Mouse (Mus musculus) neural tube, embryonic 12.5 days (tissue): ENCODE measurements around the gene Mrpl49. TPM values are rescaled to one million over a fixed set of nuclear protein-coding genes. Genes with fewer than 3 reads are reported as not detected.
A peak's percentile ranks its signal among the peaks of the same experiment; 100 is the strongest.

Experiments used
- ATAC-seq: fragments of 200-750 bp; cut with Nextera tagmentation; 2 replicates; pipeline ENCODE4 v1.8.0; 2017; ENCODE audit warnings: low read depth, mild to moderate bottlenecking, moderate TSS enrichment, moderate library complexity; ENCODE audit not compliant: low FRiP score
- H3K27ac ChIP-seq: fragments of 300-500 bp; sonication (generic); 2 replicates; pipeline ENCODE4 v1.5.1; 2016
- H3K27me3 ChIP-seq: fragments of 300-500 bp; sonication (generic); replicated peaks from 2 replicates; pipeline ENCODE4 v1.6.1; 2016; ENCODE audit warnings: mild to moderate bottlenecking
- H3K36me3 ChIP-seq: fragments of 300-500 bp; sonication (generic); 2 replicates; pipeline ENCODE4 v1.6.1; 2016; ENCODE audit warnings: mild to moderate bottlenecking
- H3K4me1 ChIP-seq: fragments of 300-500 bp; sonication (generic); 2 replicates; pipeline ENCODE4 v1.6.1; 2016
- H3K4me2 ChIP-seq: fragments of 300-500 bp; sonication (generic); replicated peaks from 2 replicates; pipeline ENCODE4 v1.6.1; 2016; ENCODE audit warnings: mild to moderate bottlenecking
- H3K4me3 ChIP-seq: fragments of 300-500 bp; sonication (generic); 2 replicates; pipeline ENCODE4 v1.5.1; 2016
- H3K9ac ChIP-seq: fragments of 300-500 bp; sonication (generic); 2 replicates; pipeline ENCODE4 v1.6.1; 2016; ENCODE audit warnings: mild to moderate bottlenecking
- H3K9me3 ChIP-seq: fragments of 300-500 bp; sonication (generic); 2 replicates; pipeline ENCODE4 v1.6.1; 2016; ENCODE audit warnings: mild to moderate bottlenecking
- WGBS: fragments of 180-500 bp; shearing (Covaris S2); methylation state at CpG from one replicate; pipeline ENCODE4 v1.1.7; 2016; 5-methylcytosine and 5-hydroxymethylcytosine counted together
- polyA plus RNA-seq: library from polyadenylated mRNA; unstranded; fragments of >200 nt; fragmentation: Nextera tagmentation; extraction: Ambion mirVana; gene quantifications from 2 replicates; pipeline ENCODE4 v1.2.1, GENCODE M21; 2016

Mrpl49 gene
- polyA plus RNA-seq, 1 experiment from 2014 or later = 68.6 TPM

GRCm38 (mm10) chr19:6023930-6024329 lies 33.7 kb downstream of the Mrpl49 start:
- H3K27ac ChIP-seq = no peak overlapping the region
- no peak overlapping the region for H3K9ac ChIP-seq
- no peaks in the 10 kb centered on the region for H3K36me3 ChIP-seq
- H3K4me2 ChIP-seq = no peak overlapping the region
- H3K27me3 ChIP-seq = no peaks in the 10 kb centered on the region
- H3K9me3 ChIP-seq = no peaks in the 10 kb centered on the region
- ATAC-seq = no peak
- H3K4me1 ChIP-seq = no peaks in the 10 kb centered on the region
- WGBS = 87% methylated on average over 7 of the region's 7 CpGs
- no peak overlapping the region for H3K4me3 ChIP-seq

GRCm38 (mm10) chr19:6023059-6023458 lies 34.5 kb downstream of the Mrpl49 start:
- Histone ChIP-seq H3K27me3 (no peaks in the 10 kb centered on the region), H3K36me3 (no peaks in the 10 kb centered on the region), H3K4me3 (no peak overlapping the region), H3K9me3 (no peaks in the 10 kb centered on the region), H3K27ac (no peak overlapping the region), H3K9ac (no peak overlapping the region), H3K4me2 (no peak overlapping the region), H3K4me1 (no peaks in the 10 kb centered on the region)
- ATAC-seq = no peak
- WGBS = 71% methylated on average over 8 of the region's 8 CpGs

- no peak for ATAC-seq
- H3K9me3 ChIP-seq = no peaks in the 10 kb centered on the region
- no peak overlapping the region for H3K4me2 ChIP-seq
- WGBS = 58% methylated on average over 3 of the region's 3 CpGs
- no peak overlapping the region for H3K9ac ChIP-seq
- no peaks in the 10 kb centered on the region for H3K36me3 ChIP-seq
- H3K27me3 ChIP-seq = peaks cover 21% of the 10 kb centered on the region
- peaks cover 8% of the 10 kb centered on the region for H3K4me1 ChIP-seq
- no peak overlapping the region for H3K4me3 ChIP-seq
- H3K27ac ChIP-seq = no peak overlapping the region
These were observed 37.3 kb downstream of the Mrpl49 start for GRCm38 (mm10) chr19:6020276-6020675.

GRCm38 (mm10) chr19:6018142-6019089 lies 39.2 kb downstream of the Mrpl49 start:
- Histone ChIP-seq H3K4me1 (peaks cover 14% of the 10 kb centered on the region), H3K9ac (no peak overlapping the region), H3K4me3 (no peak overlapping the region), H3K9me3 (no peaks in the 10 kb centered on the region), H3K4me2 (no peak overlapping the region), H3K27ac (no peak overlapping the region), H3K36me3 (no peaks in the 10 kb centered on the region), H3K27me3 (peaks cover 37% of the 10 kb centered on the region)
- 32% methylated on average over 15 of the region's 15 CpGs for WGBS
- no peak for ATAC-seq

- Histone ChIP-seq H3K4me2 (peak overlapping the region; percentile 82; the same call in 1 of the 2 replicates), H3K27ac (no peak overlapping the region), H3K27me3 (peaks cover 39% of the 10 kb centered on the region), H3K36me3 (no peaks in the 10 kb centered on the region), H3K4me3 (no peak overlapping the region), H3K9me3 (no peaks in the 10 kb centered on the region), H3K9ac (no peak overlapping the region), H3K4me1 (peaks cover 14% of the 10 kb centered on the region)
- 45% methylated on average over 7 of the region's 7 CpGs for WGBS
- no peak for ATAC-seq
These were observed 41.1 kb downstream of the Mrpl49 start for GRCm38 (mm10) chr19:6016532-6016931.

- Histone ChIP-seq H3K9ac (peak within 1 kb of the TSS; percentile 63), H3K36me3 (no peaks in the 10 kb centered on the region), H3K9me3 (no peaks in the 10 kb centered on the region), H3K4me2 (peak within 1 kb of the TSS; percentile 82), H3K27ac (no peak within 1 kb of the TSS), H3K27me3 (peaks cover 39% of the 10 kb centered on the region), H3K4me1 (peaks cover 14% of the 10 kb centered on the region), H3K4me3 (peak within 1 kb of the TSS; percentile 47)
- peak; percentile 71 for ATAC-seq
- 4% methylated on average over 40 of the region's 40 CpGs for WGBS
These were observed 41.9 kb downstream of the Mrpl49 start, which contains the start of gene Capn1 for GRCm38 (mm10) chr19:6015511-6016315. Gene Capn1 (minus strand): TSS chr19:6015897.

GRCm38 (mm10) chr19:6014991-6015510 lies 42.5 kb downstream of the Mrpl49 start:
- H3K4me3 ChIP-seq = peak overlapping the region; percentile 47
- 3% methylated on average over 14 of the region's 18 CpGs for WGBS
- peaks cover 39% of the 10 kb centered on the region for H3K27me3 ChIP-seq
- peak overlapping the region; percentile 63 for H3K9ac ChIP-seq
- ATAC-seq = peak; percentile 65
- H3K27ac ChIP-seq = no peak overlapping the region
- H3K9me3 ChIP-seq = no peaks in the 10 kb centered on the region
- H3K36me3 ChIP-seq = no peaks in the 10 kb centered on the region
- H3K4me1 ChIP-seq = peaks cover 14% of the 10 kb centered on the region
- peak overlapping the region; percentile 82 for H3K4me2 ChIP-seq

- no peak overlapping the region for H3K4me3 ChIP-seq
- H3K36me3 ChIP-seq = no peaks in the 10 kb centered on the region
- no peaks in the 10 kb centered on the region for H3K9me3 ChIP-seq
- no peak overlapping the region for H3K9ac ChIP-seq
- H3K4me2 ChIP-seq = no peak overlapping the region
- WGBS = 91% methylated on average over 10 of the region's 10 CpGs
- ATAC-seq = no peak
- peaks cover 39% of the 10 kb centered on the region for H3K27me3 ChIP-seq
- H3K4me1 ChIP-seq = peaks cover 14% of the 10 kb centered on the region
- H3K27ac ChIP-seq = no peak overlapping the region
These were observed 43.9 kb downstream of the Mrpl49 start for GRCm38 (mm10) chr19:6013691-6014090.

- WGBS = 77% methylated on average over 8 of the region's 8 CpGs
- ATAC-seq = no peak
- no peaks in the 10 kb centered on the region for H3K36me3 ChIP-seq
These were observed 48.4 kb downstream of the Mrpl49 start for GRCm38 (mm10) chr19:6009137-6009536.

GRCm38 (mm10) chr19:6007013-6007412 lies 50.6 kb downstream of the Mrpl49 start:
- Histone ChIP-seq H3K27me3 (no peaks in the 10 kb centered on the region), H3K9ac (no peak overlapping the region), H3K4me3 (no peak overlapping the region), H3K4me2 (no peak overlapping the region), H3K9me3 (no peaks in the 10 kb centered on the region), H3K4me1 (no peaks in the 10 kb centered on the region), H3K36me3 (no peaks in the 10 kb centered on the region), H3K27ac (no peak overlapping the region)
- 76% methylated on average over 13 of the region's 13 CpGs for WGBS
- ATAC-seq = no peak

More at GRCm38 (mm10) chr19:6009137-6009536, 48.4 kb downstream of the Mrpl49 start:
- Histone ChIP-seq H3K9me3 (no peaks in the 10 kb centered on the region), H3K9ac (no peak overlapping the region), H3K4me3 (no peak overlapping the region), H3K4me2 (no peak overlapping the region), H3K4me1 (no peaks in the 10 kb centered on the region), H3K27me3 (peaks cover 9% of the 10 kb centered on the region; the same call in 1 of the 2 replicates), H3K27ac (no peak overlapping the region)

GRCm38 (mm10) chr19:6005541-6005940 lies 52.0 kb downstream of the Mrpl49 start:
- no peak overlapping the region for H3K4me3 ChIP-seq
- no peak overlapping the region for H3K4me2 ChIP-seq
- H3K27ac ChIP-seq = no peak overlapping the region
- H3K36me3 ChIP-seq = no peaks in the 10 kb centered on the region
- ATAC-seq = no peak
- no peaks in the 10 kb centered on the region for H3K9me3 ChIP-seq
- no peak overlapping the region for H3K9ac ChIP-seq
- no peaks in the 10 kb centered on the region for H3K27me3 ChIP-seq
- WGBS = 66% methylated on average over 11 of the region's 11 CpGs
- H3K4me1 ChIP-seq = no peaks in the 10 kb centered on the region
